Mouse (Mus musculus) neural tube, embryonic 12.5 days (tissue): Measurements from ENCODE around the gene Marc1. TPM values are rescaled to one million over a fixed set of nuclear protein-coding genes. Genes with fewer than 3 reads are reported as not detected.

ENCODE experiments used
- ATAC-seq: fragments of 200-750 bp; cut with Nextera tagmentation; 2 replicates; pipeline ENCODE4 v1.8.0; 2017; ENCODE audit warnings: low read depth, mild to moderate bottlenecking, moderate TSS enrichment, moderate library complexity; ENCODE audit not compliant: low FRiP score
- H3K27ac ChIP-seq: fragments of 300-500 bp; sonication (generic); 2 replicates; pipeline ENCODE4 v1.5.1; 2016
- H3K27me3 ChIP-seq: fragments of 300-500 bp; sonication (generic); replicated peaks from 2 replicates; pipeline ENCODE4 v1.6.1; 2016; ENCODE audit warnings: mild to moderate bottlenecking
- H3K36me3 ChIP-seq: fragments of 300-500 bp; sonication (generic); 2 replicates; pipeline ENCODE4 v1.6.1; 2016; ENCODE audit warnings: mild to moderate bottlenecking
- H3K4me1 ChIP-seq: fragments of 300-500 bp; sonication (generic); 2 replicates; pipeline ENCODE4 v1.6.1; 2016
- H3K4me2 ChIP-seq: fragments of 300-500 bp; sonication (generic); replicated peaks from 2 replicates; pipeline ENCODE4 v1.6.1; 2016; ENCODE audit warnings: mild to moderate bottlenecking
- H3K4me3 ChIP-seq: fragments of 300-500 bp; sonication (generic); 2 replicates; pipeline ENCODE4 v1.5.1; 2016
- H3K9ac ChIP-seq: fragments of 300-500 bp; sonication (generic); 2 replicates; pipeline ENCODE4 v1.6.1; 2016; ENCODE audit warnings: mild to moderate bottlenecking
- H3K9me3 ChIP-seq: fragments of 300-500 bp; sonication (generic); 2 replicates; pipeline ENCODE4 v1.6.1; 2016; ENCODE audit warnings: mild to moderate bottlenecking
- WGBS: fragments of 180-500 bp; shearing (Covaris S2); methylation state at CpG from one replicate; pipeline ENCODE4 v1.1.7; 2016; 5-methylcytosine and 5-hydroxymethylcytosine counted together
- microRNA counts: library from miRNA; unstranded; fragments of <30 nt; microRNA quantifications from one replicate; lab custom pipeline; 2017
- microRNA-seq: library from miRNA; unstranded; fragments of <30 nt; microRNA quantifications from one replicate; pipeline ENCODE4, GENCODE M21; 2017
- polyA plus RNA-seq: library from polyadenylated mRNA; unstranded; fragments of >200 nt; fragmentation: Nextera tagmentation; extraction: Ambion mirVana; gene quantifications from 2 replicates; pipeline ENCODE4 v1.2.1, GENCODE M21; 2016

The Marc1 gene
- polyA plus RNA-seq, 1 experiment from 2014 or later, result 0.25 TPM

DNA sequence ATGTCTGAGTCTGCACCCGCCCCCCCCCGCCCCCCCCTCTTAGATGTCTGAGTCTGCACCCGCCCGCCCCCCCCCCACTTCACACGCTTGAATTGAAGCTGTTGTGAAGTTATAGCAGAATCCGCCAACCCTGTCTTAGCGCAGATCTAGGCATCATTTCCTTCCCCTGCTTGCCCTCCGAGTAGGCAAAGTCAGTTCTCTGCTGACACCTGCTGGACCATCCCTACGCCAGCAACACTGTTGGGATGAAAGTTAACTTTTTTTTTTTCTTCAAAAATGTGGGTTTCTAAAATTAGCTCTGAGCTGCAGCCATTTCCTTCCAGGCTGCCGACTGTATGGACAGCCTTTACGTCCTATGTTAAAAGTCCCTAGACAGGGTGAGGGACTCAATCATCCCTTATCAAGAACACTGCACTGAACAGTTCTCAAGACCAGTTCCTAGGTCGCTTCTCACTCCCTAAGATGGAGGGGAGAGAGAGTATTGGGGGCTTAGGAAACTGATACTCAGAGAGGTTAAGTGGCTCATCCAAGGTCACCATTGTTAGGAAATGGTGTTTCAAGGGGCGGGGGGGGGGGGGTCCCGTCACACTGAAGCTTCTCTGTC is 73.1 kb downstream of the Marc1 start:
- peaks cover 3% of the 10 kb centered on the region; the same call in 1 of the 2 replicates for H3K4me1 ChIP-seq
- no peaks in the 10 kb centered on the region for H3K9me3 ChIP-seq
- H3K36me3 ChIP-seq, result no peaks in the 10 kb centered on the region
- no peak for ATAC-seq
- no peak overlapping the region for H3K4me3 ChIP-seq
- no peak overlapping the region for H3K9ac ChIP-seq
- peaks cover 67% of the 10 kb centered on the region for H3K27me3 ChIP-seq
- WGBS, result 4% methylated on average over 14 of the region's 14 CpGs
- H3K4me2 ChIP-seq, result no peak overlapping the region
- no peak overlapping the region for H3K27ac ChIP-seq

DNA sequence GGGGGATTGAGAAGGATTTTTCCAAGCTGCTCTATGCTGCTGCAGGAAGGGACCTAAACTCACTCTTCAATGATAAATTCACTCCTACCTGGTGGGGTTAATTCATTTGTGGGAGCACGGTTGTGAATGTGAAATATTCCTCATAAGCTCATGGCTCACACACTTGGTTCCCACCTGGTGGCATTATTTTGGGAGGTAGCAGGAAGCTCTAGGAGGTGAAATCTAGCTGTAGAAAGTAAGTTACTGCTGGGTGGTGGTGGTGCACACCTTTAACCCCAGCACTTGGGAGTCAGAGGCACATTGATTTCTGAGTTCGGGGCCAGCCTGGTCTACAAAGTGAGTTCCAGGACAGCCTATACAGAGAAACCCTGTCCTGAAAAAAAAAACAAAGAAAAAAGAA is 73.9 kb downstream of the Marc1 start:
- 25% methylated on average over 2 of the region's 2 CpGs for WGBS
- Histone ChIP-seq H3K27me3 (peaks cover 72% of the 10 kb centered on the region), H3K9ac (no peak overlapping the region), H3K4me3 (no peak overlapping the region), H3K4me1 (peaks cover 8% of the 10 kb centered on the region), H3K36me3 (no peaks in the 10 kb centered on the region), H3K27ac (no peak overlapping the region), H3K4me2 (no peak overlapping the region), H3K9me3 (no peaks in the 10 kb centered on the region)
- ATAC-seq, result no peak

MicroRNAs encoded within 50 kb of the gene (microRNA counts, 519-probe panel; counts per million panel counts)
- microRNA mmu-miR-1981 (lab: Ali Mortazavi, UCI), result 342 counts per million, percentile 67 among the panel's probes with 10 or more counts

Small RNA genes within 50 kb of the gene (microRNA-seq; reads per million reads assigned to microRNA genes)
- 56.6 reads per million, percentile 45 among the genes with 10 or more reads in this experiment for gene Mir1981

Other genes starting within 250 kb of the Marc1 start
- 12.9 and 13.0 TPM in 2 replicates for gene Hlx, start 78.7 kb downstream of the Marc1 start, polyA plus RNA-seq
- gene Marc2, start 35.1 kb upstream of the Marc1 start, polyA plus RNA-seq, result 99.0 and 107 TPM in 2 replicates
- gene C130074G19Rik, start 71.9 kb upstream of the Marc1 start, polyA plus RNA-seq, result 1.1 and 1.2 TPM in 2 replicates
- gene Mark1, start 188.3 kb upstream of the Marc1 start, polyA plus RNA-seq, result 11.3 and 13.3 TPM in 2 replicates